Comparison of ENCODE assay signal across 1 mouse cellular context in genomic region chr4:34613571-34614145, GRCm38 (mm10).
TF ChIP-seq lines count a peak whose summit lies in the region.

No protein-coding gene starts in this region.

TF ChIP-seq in CH12.LX, 34 proteins besides CTCF, POLR2A, EP300 and RAD21 (continued from another document):
- no peak for TF ChIP-seq E2F4 (IDR thresholded peaks at IDR 0.05; ENCODE audit: insufficient replicate concordance, low read depth, low read length)
- TF ChIP-seq IRF4 (IDR thresholded peaks at IDR 0.05; ENCODE audit: low read depth, low read length) = no peak
- no peak for TF ChIP-seq CHD1 (IDR thresholded peaks at IDR 0.05; ENCODE audit: low read depth, low read length)
TF ChIP-seq in CH12.LX: peak in this region for 0.
